Mouse (Mus musculus) megakaryocyte, embryonic 14.5 days (primary cell): ENCODE data around the gene Strbp.

Experiments
- FLI1 ChIP-seq: IDR thresholded peaks from 2 replicates; pipeline ENCODE4 v1.6.1; 2012; ENCODE audit warnings: low read length, inconsistent platforms, mixed read lengths
- GATA1 ChIP-seq: IDR thresholded peaks from 3 replicates; pipeline ENCODE4 v1.6.1; 2012; ENCODE audit warnings: mixed read lengths, low read length, inconsistent platforms, borderline replicate concordance

GRCm38 (mm10) chr2:37648966-37649365 lies 54.7 kb downstream of the Strbp start:
- no peak for TF ChIP-seq GATA1
- no peak for TF ChIP-seq FLI1
